Mouse (Mus musculus) stomach, embryonic 14.5 days (tissue): ENCODE data around the gene Igsf9. TPM values are rescaled to one million over a fixed set of nuclear protein-coding genes. Genes with fewer than 3 reads are reported as not detected.
A peak's percentile ranks its signal among the peaks of the same experiment; 100 is the strongest.

ENCODE experiments used
- ATAC-seq: fragments of 200-750 bp; cut with Nextera tagmentation; 2 replicates; pipeline ENCODE4 v1.8.0; 2017; ENCODE audit warnings: low read depth, moderate TSS enrichment; ENCODE audit not compliant: insufficient number of reproducible peaks, insufficient read depth, low FRiP score
- H3K27ac ChIP-seq: fragments of 300-500 bp; sonication (generic); 2 replicates; pipeline ENCODE4 v1.5.1; 2014; ENCODE audit warnings: mild to moderate bottlenecking, low read length, moderate library complexity, mixed read lengths
- H3K27me3 ChIP-seq: fragments of 300-500 bp; sonication (generic); 2 replicates; pipeline ENCODE4 v1.6.1; 2014; ENCODE audit warnings: low read length, control low read depth, mixed read lengths; ENCODE audit not compliant: control insufficient read depth, insufficient read depth
- H3K36me3 ChIP-seq: fragments of 300-500 bp; sonication (generic); 2 replicates; pipeline ENCODE4 v1.6.1; 2014; ENCODE audit warnings: mild to moderate bottlenecking, control low read depth, low read length, moderate library complexity, mixed read lengths; ENCODE audit not compliant: control insufficient read depth, insufficient read depth
- H3K4me1 ChIP-seq: fragments of 300-500 bp; sonication (generic); 2 replicates; pipeline ENCODE4 v1.6.1; 2014; ENCODE audit warnings: low read length, control low read depth, mixed read lengths; ENCODE audit not compliant: control insufficient read depth, insufficient read depth
- H3K4me2 ChIP-seq: fragments of 300-500 bp; sonication (generic); replicated peaks from 2 replicates; pipeline ENCODE4 v1.6.1; 2014; ENCODE audit warnings: low read depth, low read length, control low read depth
- H3K4me3 ChIP-seq: fragments of 300-500 bp; sonication (generic); 2 replicates; pipeline ENCODE4 v1.5.1; 2014; ENCODE audit warnings: low read depth, low read length, control low read depth
- H3K9ac ChIP-seq: fragments of 300-500 bp; sonication (generic); replicated peaks from 2 replicates; pipeline ENCODE4 v1.6.1; 2014; ENCODE audit warnings: low read depth, mild to moderate bottlenecking, control low read depth, low read length, moderate library complexity, mixed read lengths
- H3K9me3 ChIP-seq: fragments of 300-500 bp; sonication (generic); 2 replicates; pipeline ENCODE4 v1.6.1; 2016; ENCODE audit warnings: low read depth, low read length, control low read depth; ENCODE audit not compliant: control insufficient read depth
- WGBS: fragments of 180-500 bp; shearing (Covaris S2); extraction: QIAGEN DNeasy Blood & Tissue Kit; methylation state at CpG from one replicate; pipeline ENCODE4 v1.1.7; 2014; 5-methylcytosine and 5-hydroxymethylcytosine counted together
- polyA plus RNA-seq: library from polyadenylated mRNA; unstranded; fragments of >200 nt; fragmentation: Nextera tagmentation; extraction: Ambion mirVana; gene quantifications from 2 replicates; pipeline ENCODE4 v1.2.1, GENCODE M21; 2014

The Igsf9 gene
- polyA plus RNA-seq, 1 experiment from 2014 or later: 48.1 TPM

DNA sequence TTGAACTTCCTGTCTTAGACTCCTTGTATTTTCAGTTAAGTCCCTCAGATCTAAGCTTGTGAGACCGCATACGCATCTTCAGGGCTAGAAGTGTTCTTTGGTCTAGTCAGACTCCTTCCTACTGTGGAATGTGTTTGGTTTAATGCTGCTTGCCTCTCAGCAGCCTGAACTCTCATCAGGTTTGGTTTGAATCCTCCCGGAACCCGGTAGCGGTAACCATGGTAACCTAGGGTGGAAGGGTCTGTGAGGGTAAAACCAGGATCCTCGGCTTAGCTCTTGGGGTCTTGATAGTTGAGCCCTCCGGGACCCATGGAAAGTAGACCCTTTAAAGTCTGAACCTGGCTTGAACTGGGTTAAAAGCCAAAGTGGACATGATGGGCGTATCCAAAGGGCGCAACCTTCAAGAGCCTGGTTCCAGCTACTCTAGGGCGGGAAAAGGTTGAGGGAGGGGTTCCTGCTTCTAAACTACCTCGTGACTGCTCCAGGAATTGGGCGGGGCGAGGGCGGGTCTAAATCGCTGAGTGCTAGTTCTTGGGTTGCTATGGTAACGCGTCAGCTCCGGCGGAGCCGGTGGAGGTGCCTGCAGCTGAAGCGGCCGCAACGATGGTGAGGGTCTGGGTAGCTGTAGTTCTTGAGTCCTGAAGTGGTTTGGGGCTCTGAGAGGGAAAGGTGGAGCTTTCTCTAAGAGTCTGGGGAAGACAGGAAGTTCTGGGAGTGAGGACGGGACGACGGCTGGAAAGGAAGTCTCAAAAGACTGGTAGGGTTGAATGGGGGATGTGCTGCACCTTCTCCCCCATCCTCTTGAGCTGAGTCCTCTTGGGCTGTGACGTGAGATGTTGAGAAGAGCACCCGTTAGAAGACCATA, 39.2 kb downstream of the Igsf9 start, which contains the start of gene Cfap45:
Gene Cfap45 (plus strand): TSS at position 226 of the 865 bp plus-strand sequence.
- Histone ChIP-seq H3K4me2 (peak within 1 kb of the TSS; percentile 62), H3K4me3 (peak within 1 kb of the TSS; percentile 29), H3K27ac (no peak within 1 kb of the TSS; the same call in 1 of the 2 replicates), H3K4me1 (peaks cover 19% of the 10 kb centered on the region), H3K9ac (no peak within 1 kb of the TSS; the same call in 1 of the 2 replicates), H3K36me3 (no peaks in the 10 kb centered on the region), H3K9me3 (no peaks in the 10 kb centered on the region; the same call in 1 of the 2 replicates), H3K27me3 (no peaks in the 10 kb centered on the region)
- 3% methylated on average over 28 of the region's 28 CpGs for WGBS
- ATAC-seq: peak; percentile 84

DNA sequence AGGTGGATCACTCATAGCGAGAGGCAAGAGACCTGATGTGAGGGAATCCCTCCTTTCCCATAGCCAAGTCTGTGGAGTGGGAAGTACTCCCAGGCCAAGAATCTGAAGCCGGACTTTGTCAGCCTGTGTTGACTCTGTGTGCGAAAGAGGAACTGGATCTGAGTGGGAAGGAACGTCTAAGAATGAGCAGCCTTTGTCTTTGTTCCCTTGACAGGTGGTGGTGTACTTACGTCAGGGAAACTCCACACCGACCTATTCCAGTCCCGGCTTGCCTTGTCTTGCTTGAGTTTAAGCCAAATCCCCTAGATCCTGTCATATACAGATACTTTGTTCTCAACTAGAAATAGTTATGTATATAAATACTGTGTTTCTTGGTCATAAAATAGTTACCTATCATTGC, 40.9 kb downstream of the Igsf9 start:
- Histone ChIP-seq H3K4me1 (peaks cover 19% of the 10 kb centered on the region), H3K9ac (no peak overlapping the region), H3K4me2 (no peak overlapping the region), H3K27ac (no peak overlapping the region), H3K4me3 (no peak overlapping the region), H3K36me3 (no peaks in the 10 kb centered on the region), H3K27me3 (no peaks in the 10 kb centered on the region), H3K9me3 (no peaks in the 10 kb centered on the region; the same call in 1 of the 2 replicates)
- ATAC-seq: 0 out of 2 replicates have a peak, but pooled peaks have one; percentile 10
- 51% methylated on average over 7 of the region's 7 CpGs for WGBS

DNA sequence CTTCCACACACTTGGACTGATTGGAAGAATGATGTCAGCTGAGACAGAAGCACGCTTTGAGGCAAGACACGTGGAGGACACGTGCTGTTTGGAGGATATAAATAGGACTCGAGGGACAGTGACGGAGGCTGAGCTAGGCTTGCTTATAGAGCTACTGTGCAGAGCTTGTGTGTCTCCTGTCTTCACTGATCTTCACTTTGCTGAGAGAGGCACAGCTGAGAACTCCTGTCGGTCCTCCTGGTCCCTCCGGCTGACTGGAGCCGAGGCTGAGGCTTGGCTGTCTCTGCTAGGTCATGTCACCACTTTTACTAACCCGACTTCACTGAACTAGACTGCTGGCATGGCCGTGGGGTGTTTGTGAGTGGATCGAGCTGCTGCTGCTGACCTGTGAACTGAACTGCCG, 42.1 kb downstream of the Igsf9 start:
- H3K27ac ChIP-seq: no peak overlapping the region
- no peak for ATAC-seq
- no peak overlapping the region for H3K9ac ChIP-seq
- no peaks in the 10 kb centered on the region for H3K36me3 ChIP-seq
- H3K4me1 ChIP-seq: peaks cover 19% of the 10 kb centered on the region
- no peaks in the 10 kb centered on the region for H3K9me3 ChIP-seq
- WGBS: 57% methylated on average over 12 of the region's 12 CpGs
- no peak overlapping the region for H3K4me3 ChIP-seq
- H3K4me2 ChIP-seq: no peak overlapping the region
- H3K27me3 ChIP-seq: no peaks in the 10 kb centered on the region

DNA sequence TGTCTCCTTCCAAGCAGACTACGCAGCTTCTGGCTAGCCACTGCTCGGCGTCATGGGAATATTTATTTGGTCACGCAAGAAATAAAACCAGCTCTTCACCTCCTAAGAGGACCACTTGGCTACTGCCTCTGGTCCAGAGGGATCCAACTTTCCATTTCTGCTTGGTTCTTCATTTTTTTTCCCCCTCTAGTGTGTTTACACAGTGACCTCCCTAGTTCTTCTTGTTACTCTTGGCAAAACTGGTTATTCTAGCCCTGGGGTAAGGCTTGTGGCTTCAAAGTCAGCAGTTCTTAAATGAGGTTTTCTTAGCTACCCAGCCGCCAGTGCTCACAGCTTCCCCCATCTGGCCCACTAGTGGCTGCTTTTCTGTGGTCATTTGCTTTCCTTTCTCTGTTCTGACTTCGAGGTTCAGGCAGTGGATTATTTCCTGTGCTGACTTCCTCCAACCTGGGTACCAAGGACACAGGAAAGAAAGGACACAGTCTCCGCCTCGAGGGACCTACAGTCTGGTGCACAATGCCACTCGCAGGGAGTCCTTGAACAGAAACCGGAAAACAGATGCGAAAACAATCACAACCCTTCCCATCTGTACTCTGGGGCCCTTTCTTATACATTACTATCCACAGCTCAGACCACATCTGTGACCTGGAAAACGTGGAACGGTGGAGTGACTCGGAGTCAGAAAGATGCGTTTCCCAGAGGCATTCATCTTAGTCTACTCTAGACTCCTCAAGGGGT, 43.6 kb downstream of the Igsf9 start:
- Histone ChIP-seq H3K4me3 (no peak overlapping the region), H3K36me3 (no peaks in the 10 kb centered on the region), H3K9me3 (no peaks in the 10 kb centered on the region), H3K4me2 (no peak overlapping the region), H3K9ac (no peak overlapping the region), H3K27me3 (no peaks in the 10 kb centered on the region), H3K27ac (peak overlapping the region; percentile 74), H3K4me1 (peaks cover 14% of the 10 kb centered on the region)
- WGBS: 44% methylated on average over 15 of the region's 15 CpGs
- ATAC-seq: peak; percentile 21; the same call in 1 of the 2 replicates

DNA sequence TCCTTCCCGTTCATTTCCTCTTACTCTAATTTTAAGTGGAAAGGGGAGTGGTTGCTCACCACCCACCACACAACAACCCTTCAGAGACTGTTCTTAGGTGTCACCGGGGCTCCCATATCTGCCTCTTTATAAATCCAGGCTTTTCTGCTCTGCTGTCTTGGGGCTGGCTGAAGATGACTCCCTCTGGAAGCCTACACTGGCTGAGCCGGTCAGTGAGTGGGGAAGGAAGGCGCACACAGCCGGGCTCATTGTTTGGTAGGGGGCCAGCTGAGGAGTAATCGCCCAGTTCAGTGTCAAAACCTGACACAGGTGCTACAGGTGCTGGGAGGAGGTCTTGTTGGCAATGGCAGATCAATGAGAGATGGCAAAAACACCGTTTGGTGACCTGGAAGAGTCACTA, 44.4 kb downstream of the Igsf9 start:
- Histone ChIP-seq H3K4me1 (peaks cover 15% of the 10 kb centered on the region), H3K4me3 (no peak overlapping the region), H3K9ac (no peak overlapping the region), H3K4me2 (no peak overlapping the region), H3K36me3 (no peaks in the 10 kb centered on the region), H3K27ac (no peak overlapping the region; the same call in 1 of the 2 replicates), H3K9me3 (no peaks in the 10 kb centered on the region), H3K27me3 (no peaks in the 10 kb centered on the region)
- ATAC-seq: no peak
- 60% methylated on average over 7 of the region's 7 CpGs for WGBS

DNA sequence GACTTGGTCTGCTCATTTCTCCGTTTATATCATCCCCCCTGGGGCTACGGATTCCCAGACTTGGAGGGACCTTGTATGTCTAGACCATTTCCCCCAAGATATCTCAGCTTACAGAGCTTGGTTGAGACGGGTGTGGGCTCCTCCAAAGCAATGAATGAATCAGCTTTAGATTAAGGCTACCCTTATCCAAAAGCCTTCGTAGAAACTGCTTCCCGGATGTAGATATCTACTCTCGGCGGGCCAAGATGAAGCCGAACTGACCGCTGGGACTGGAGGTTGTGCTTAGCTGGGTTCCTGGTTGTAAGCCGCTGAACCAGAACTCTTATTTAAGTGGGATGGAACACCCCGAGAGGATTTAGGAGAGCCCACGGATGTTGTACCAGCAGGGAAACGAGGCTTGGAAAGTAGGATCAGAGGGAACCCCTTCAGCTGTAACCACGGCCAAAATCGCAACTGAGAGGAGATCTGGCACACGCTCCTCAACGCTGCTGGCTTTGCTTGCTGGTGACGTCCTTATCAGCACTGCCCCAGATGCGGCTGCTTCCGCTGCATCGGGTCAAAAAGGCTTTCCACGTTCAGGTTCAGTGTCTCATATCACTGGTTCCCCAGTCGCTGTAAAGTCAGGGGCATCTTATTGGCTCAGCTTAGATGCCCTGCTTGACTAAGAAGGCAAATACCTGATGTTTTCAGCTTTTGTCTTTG, 44.9 kb downstream of the Igsf9 start:
- H3K27me3 ChIP-seq: no peaks in the 10 kb centered on the region

DNA sequence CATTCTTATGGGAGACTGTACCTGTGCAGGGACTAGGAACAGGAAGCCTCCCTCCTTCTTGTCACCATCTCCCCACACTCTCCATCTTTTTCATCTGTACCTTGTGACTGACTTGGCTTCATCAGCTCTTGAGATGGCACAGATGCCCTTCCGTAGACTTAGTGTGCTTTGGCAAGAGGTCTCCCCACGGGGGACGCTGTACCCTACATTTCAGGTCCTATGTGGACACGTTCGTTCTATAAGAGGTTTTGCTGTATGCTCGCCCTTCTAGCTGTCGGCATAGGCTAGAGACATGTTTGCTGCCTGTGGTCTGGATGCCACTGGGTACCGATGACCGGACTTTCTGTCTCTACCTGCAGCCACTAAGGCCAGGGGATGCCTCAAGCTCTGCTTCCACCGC, 45.8 kb downstream of the Igsf9 start:
- WGBS: 90% methylated on average over 10 of the region's 10 CpGs
- H3K4me1 ChIP-seq: peaks cover 20% of the 10 kb centered on the region

More for the DNA sequence above, 44.9 kb downstream of the Igsf9 start:
- 66% methylated on average over 23 of the region's 23 CpGs for WGBS
- H3K4me3 ChIP-seq: no peak overlapping the region
- H3K36me3 ChIP-seq: no peaks in the 10 kb centered on the region
- no peak overlapping the region for H3K4me2 ChIP-seq
- no peak overlapping the region; the same call in 1 of the 2 replicates for H3K27ac ChIP-seq
- H3K4me1 ChIP-seq: peaks cover 13% of the 10 kb centered on the region
- ATAC-seq: no peak
- H3K9me3 ChIP-seq: no peaks in the 10 kb centered on the region
- no peak overlapping the region for H3K9ac ChIP-seq

DNA sequence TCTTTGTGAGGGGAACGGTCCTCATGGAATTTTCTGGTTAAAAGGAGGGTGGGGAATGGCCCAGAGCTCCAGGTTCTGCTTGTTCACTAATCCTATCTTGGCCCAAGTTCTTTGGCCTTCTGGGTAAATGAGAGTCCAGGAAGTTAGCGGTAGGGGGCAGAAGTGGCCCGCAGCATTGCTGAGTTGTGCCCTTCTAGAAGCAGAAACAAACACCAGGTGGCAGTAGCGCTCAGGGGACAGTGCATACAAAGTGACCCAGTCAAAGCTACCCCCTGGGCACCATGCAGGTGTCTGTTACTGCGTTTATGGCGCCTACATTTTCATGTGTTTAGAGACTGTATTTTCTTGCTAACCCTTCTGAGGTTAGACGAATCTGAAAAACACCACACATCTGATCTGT, 47.1 kb downstream of the Igsf9 start:
- peaks cover 22% of the 10 kb centered on the region for H3K4me1 ChIP-seq
- H3K27me3 ChIP-seq: no peaks in the 10 kb centered on the region

More for the DNA sequence above, 45.8 kb downstream of the Igsf9 start:
- no peak overlapping the region for H3K9ac ChIP-seq
- H3K9me3 ChIP-seq: no peaks in the 10 kb centered on the region
- H3K36me3 ChIP-seq: no peaks in the 10 kb centered on the region
- no peak overlapping the region for H3K27ac ChIP-seq
- H3K27me3 ChIP-seq: no peaks in the 10 kb centered on the region
- H3K4me2 ChIP-seq: no peak overlapping the region
- H3K4me3 ChIP-seq: no peak overlapping the region
- no peak for ATAC-seq

More for the DNA sequence above, 47.1 kb downstream of the Igsf9 start:
- no peak overlapping the region for H3K27ac ChIP-seq
- no peak overlapping the region for H3K4me3 ChIP-seq
- H3K9ac ChIP-seq: no peak overlapping the region
- ATAC-seq: peak; percentile 57
- no peaks in the 10 kb centered on the region for H3K36me3 ChIP-seq
- 8% methylated on average over 7 of the region's 7 CpGs for WGBS
- no peaks in the 10 kb centered on the region for H3K9me3 ChIP-seq
- H3K4me2 ChIP-seq: no peak overlapping the region
